Mouse (Mus musculus): ENCODE data around the gene F2rl2. TPM values are rescaled to one million over a fixed set of nuclear protein-coding genes. Genes with fewer than 3 reads are reported as not detected.

The F2rl2 gene
- total RNA-seq (2018; cell fraction: chromatin; rRNA removed), result under 1 TPM in 4 of 26 experiments, not detected in 22; 0.21 to 0.44 (median 0.35) TPM
- under 1 TPM in 22 of 26 experiments, not detected in 4; 0.04 to 0.22 (median 0.09) TPM for total RNA-seq (2018; cell fraction: cytosol; rRNA removed)
- total RNA-seq (2018; cell fraction: nucleus; rRNA removed), result under 1 TPM in 10 of 26 experiments, not detected in 16; 0.18 to 0.52 (median 0.29) TPM
- 0.31 to 0.82 TPM in 2 of 3 replicates, not detected in the other for polyA plus RNA-seq (2018)

- no peak within 1 kb of the TSS for H3K27ac ChIP-seq
- WGBS (ENCODE audit: missing documents), result 36% methylated on average over 4 of the region's 4 CpGs
- H3K36me3 ChIP-seq (ENCODE audit: inconsistent target), result no peaks in the 10 kb centered on the region
- H3K79me2 ChIP-seq (ENCODE audit: inconsistent target), result no peaks in the 10 kb centered on the region
- H3K4me3 ChIP-seq (ENCODE audit: inconsistent target), result no peak within 1 kb of the TSS
Measured at GRCm38 (mm10) chr13:95696654-95697163, at the start of gene F2rl2. F2rl2 (plus strand) TSS chr13:95696853.

- Histone ChIP-seq H3K79me2 (ENCODE audit: inconsistent target) (no peaks in the 10 kb centered on the region), H3K36me3 (ENCODE audit: inconsistent target) (peaks cover 59% of the 10 kb centered on the region), H3K4me3 (ENCODE audit: inconsistent target) (no peak overlapping the region), H3K27ac (no peak overlapping the region)
- WGBS (ENCODE audit: missing documents), result 84% methylated on average over 4 of the region's 4 CpGs
Measured at GRCm38 (mm10) chr13:95647248-95647647, 49.4 kb upstream of the F2rl2 start.

- H3K79me2 ChIP-seq (ENCODE audit: inconsistent target), result no peaks in the 10 kb centered on the region
- H3K36me3 ChIP-seq (ENCODE audit: inconsistent target), result peaks cover 37% of the 10 kb centered on the region
- 98% methylated on average over 3 of the region's 3 CpGs for WGBS (ENCODE audit: missing documents)
- no peak overlapping the region for H3K27ac ChIP-seq
- H3K4me3 ChIP-seq (ENCODE audit: inconsistent target), result no peak overlapping the region
Measured at GRCm38 (mm10) chr13:95649941-95650340, 46.7 kb upstream of the F2rl2 start.

- Histone ChIP-seq H3K27ac (no peak overlapping the region), H3K4me3 (ENCODE audit: inconsistent target) (no peak overlapping the region), H3K79me2 (ENCODE audit: inconsistent target) (no peaks in the 10 kb centered on the region), H3K36me3 (ENCODE audit: inconsistent target) (peaks cover 19% of the 10 kb centered on the region)
- WGBS (ENCODE audit: missing documents), result 75% methylated on average over 7 of the region's 7 CpGs
Measured at GRCm38 (mm10) chr13:95651870-95652668, 44.6 kb upstream of the F2rl2 start.

GRCm38 (mm10) chr13:95653696-95654095 is 43.0 kb upstream of the F2rl2 start:
- Histone ChIP-seq H3K4me3 (ENCODE audit: inconsistent target) (no peak overlapping the region), H3K79me2 (ENCODE audit: inconsistent target) (no peaks in the 10 kb centered on the region), H3K36me3 (ENCODE audit: inconsistent target) (peaks cover 24% of the 10 kb centered on the region; the same call in 1 of the 2 replicates), H3K27ac (no peak overlapping the region)
- WGBS (ENCODE audit: missing documents), result 96% methylated on average over 4 of the region's 4 CpGs

GRCm38 (mm10) chr13:95655284-95655683 is 41.4 kb upstream of the F2rl2 start:
- H3K79me2 ChIP-seq (ENCODE audit: inconsistent target), result no peaks in the 10 kb centered on the region
- H3K4me3 ChIP-seq (ENCODE audit: inconsistent target), result no peak overlapping the region
- H3K36me3 ChIP-seq (ENCODE audit: inconsistent target), result peaks cover 34% of the 10 kb centered on the region; the same call in 1 of the 2 replicates
- WGBS (ENCODE audit: missing documents), result 81% methylated on average over 9 of the region's 9 CpGs
- no peak overlapping the region for H3K27ac ChIP-seq

- no peak overlapping the region for H3K27ac ChIP-seq
- no peak overlapping the region for H3K4me3 ChIP-seq (ENCODE audit: inconsistent target)
- H3K79me2 ChIP-seq (ENCODE audit: inconsistent target), result no peaks in the 10 kb centered on the region
- peaks cover 53% of the 10 kb centered on the region for H3K36me3 ChIP-seq (ENCODE audit: inconsistent target)
- 91% methylated on average over 9 of the region's 9 CpGs for WGBS (ENCODE audit: missing documents)
Measured at GRCm38 (mm10) chr13:95657171-95657570, 39.5 kb upstream of the F2rl2 start.

GRCm38 (mm10) chr13:95659432-95659831 is 37.2 kb upstream of the F2rl2 start:
- WGBS (ENCODE audit: missing documents), result 95% methylated on average over 7 of the region's 7 CpGs
- Histone ChIP-seq H3K27ac (no peak overlapping the region), H3K79me2 (ENCODE audit: inconsistent target) (no peaks in the 10 kb centered on the region), H3K4me3 (ENCODE audit: inconsistent target) (no peak overlapping the region), H3K36me3 (ENCODE audit: inconsistent target) (peaks cover 74% of the 10 kb centered on the region)

- 94% methylated on average over 4 of the region's 4 CpGs for WGBS (ENCODE audit: missing documents)
- H3K27ac ChIP-seq, result no peak overlapping the region
- H3K36me3 ChIP-seq (ENCODE audit: inconsistent target), result peaks cover 87% of the 10 kb centered on the region
- H3K79me2 ChIP-seq (ENCODE audit: inconsistent target), result no peaks in the 10 kb centered on the region
- H3K4me3 ChIP-seq (ENCODE audit: inconsistent target), result no peak overlapping the region
Measured at GRCm38 (mm10) chr13:95663834-95664233, 32.8 kb upstream of the F2rl2 start.

- WGBS (ENCODE audit: missing documents), result 94% methylated on average over 13 of the region's 13 CpGs
- no peak overlapping the region for H3K4me3 ChIP-seq (ENCODE audit: inconsistent target)
- no peak overlapping the region for H3K27ac ChIP-seq
- H3K36me3 ChIP-seq (ENCODE audit: inconsistent target), result peaks cover 87% of the 10 kb centered on the region
- H3K79me2 ChIP-seq (ENCODE audit: inconsistent target), result no peaks in the 10 kb centered on the region
Measured at GRCm38 (mm10) chr13:95665644-95666356, 30.9 kb upstream of the F2rl2 start.

GRCm38 (mm10) chr13:95667260-95667659 is 29.4 kb upstream of the F2rl2 start:
- WGBS (ENCODE audit: missing documents), result 94% methylated on average over 5 of the region's 7 CpGs
- H3K79me2 ChIP-seq (ENCODE audit: inconsistent target), result no peaks in the 10 kb centered on the region
- H3K36me3 ChIP-seq (ENCODE audit: inconsistent target), result peaks cover 85% of the 10 kb centered on the region
- H3K27ac ChIP-seq, result no peak overlapping the region
- no peak overlapping the region for H3K4me3 ChIP-seq (ENCODE audit: inconsistent target)

GRCm38 (mm10) chr13:95670534-95670933 is 26.1 kb upstream of the F2rl2 start:
- WGBS (ENCODE audit: missing documents), result 98% methylated on average over 5 of the region's 5 CpGs
- H3K36me3 ChIP-seq (ENCODE audit: inconsistent target), result peaks cover 75% of the 10 kb centered on the region
- H3K79me2 ChIP-seq (ENCODE audit: inconsistent target), result no peaks in the 10 kb centered on the region
- no peak overlapping the region for H3K27ac ChIP-seq
- no peak overlapping the region for H3K4me3 ChIP-seq (ENCODE audit: inconsistent target)

- no peak overlapping the region for H3K27ac ChIP-seq
- no peak overlapping the region for H3K4me3 ChIP-seq (ENCODE audit: inconsistent target)
- WGBS (ENCODE audit: missing documents), result 100% methylated on average over 9 of the region's 9 CpGs
Measured at GRCm38 (mm10) chr13:95671108-95671897, 25.4 kb upstream of the F2rl2 start.

GRCm38 (mm10) chr13:95672372-95672771 is 24.3 kb upstream of the F2rl2 start:
- Histone ChIP-seq H3K36me3 (ENCODE audit: inconsistent target) (peaks cover 64% of the 10 kb centered on the region), H3K27ac (no peak overlapping the region), H3K4me3 (ENCODE audit: inconsistent target) (no peak overlapping the region), H3K79me2 (ENCODE audit: inconsistent target) (no peaks in the 10 kb centered on the region)
- 97% methylated on average over 7 of the region's 7 CpGs for WGBS (ENCODE audit: missing documents)

More at GRCm38 (mm10) chr13:95671108-95671897, 25.4 kb upstream of the F2rl2 start:
- H3K36me3 ChIP-seq (ENCODE audit: inconsistent target), result peaks cover 71% of the 10 kb centered on the region
- H3K79me2 ChIP-seq (ENCODE audit: inconsistent target), result no peaks in the 10 kb centered on the region
